Mouse (Mus musculus) limb, embryonic 15.5 days (tissue): ENCODE results near the gene Numb. TPM values are rescaled to one million over a fixed set of nuclear protein-coding genes. Genes with fewer than 3 reads are reported as not detected.

ENCODE experiments used
- ATAC-seq: fragments of 200-750 bp; cut with Nextera tagmentation; 2 replicates; pipeline ENCODE4 v1.8.0; 2017; ENCODE audit warnings: low read depth, moderate TSS enrichment; ENCODE audit not compliant: insufficient number of reproducible peaks, low FRiP score, low TSS enrichment
- H3K27ac ChIP-seq: fragments of 300-500 bp; sonication (generic); 2 replicates; pipeline ENCODE4 v1.5.1; 2015; ENCODE audit warnings: moderate library complexity, mild to moderate bottlenecking, inconsistent platforms
- H3K27me3 ChIP-seq: fragments of 300-500 bp; sonication (generic); 2 replicates; pipeline ENCODE4 v1.6.1; 2015; ENCODE audit warnings: inconsistent platforms
- H3K36me3 ChIP-seq: fragments of 300-500 bp; sonication (generic); 2 replicates; pipeline ENCODE4 v1.6.1; 2015; ENCODE audit warnings: inconsistent platforms
- H3K4me1 ChIP-seq: fragments of 300-500 bp; sonication (generic); 2 replicates; pipeline ENCODE4 v1.6.1; 2015; ENCODE audit warnings: inconsistent platforms
- H3K4me2 ChIP-seq: fragments of 300-500 bp; sonication (generic); 2 replicates; pipeline ENCODE4 v1.6.1; 2015; ENCODE audit warnings: mild to moderate bottlenecking, inconsistent platforms
- H3K4me3 ChIP-seq: fragments of 300-500 bp; sonication (generic); 2 replicates; pipeline ENCODE4 v1.5.1; 2015; ENCODE audit warnings: mild to moderate bottlenecking, inconsistent platforms
- H3K9ac ChIP-seq: fragments of 300-500 bp; sonication (generic); 2 replicates; pipeline ENCODE4 v1.6.1; 2015; ENCODE audit warnings: inconsistent platforms
- H3K9me3 ChIP-seq: fragments of 300-500 bp; sonication (generic); 2 replicates; pipeline ENCODE4 v1.6.1; 2016; ENCODE audit warnings: inconsistent platforms
- WGBS: fragments of 180-500 bp; shearing (Covaris S2); methylation state at CpG from one replicate; pipeline ENCODE4 v1.1.7; 2015; 5-methylcytosine and 5-hydroxymethylcytosine counted together
- polyA plus RNA-seq: library from polyadenylated mRNA; unstranded; fragments of >200 nt; fragmentation: Nextera tagmentation; extraction: Ambion mirVana; gene quantifications from 2 replicates; pipeline ENCODE4 v1.2.1, GENCODE M21; 2015

Gene Numb
- polyA plus RNA-seq, 1 experiment from 2014 or later = 37.5 TPM

GRCm38 (mm10) chr12:83875097-83875496, 46.6 kb downstream of the Numb start:
- Histone ChIP-seq H3K36me3 (peaks cover 8% of the 10 kb centered on the region; the same call in 1 of the 2 replicates), H3K9me3 (no peaks in the 10 kb centered on the region), H3K4me2 (no peak overlapping the region), H3K9ac (no peak overlapping the region), H3K4me1 (no peaks in the 10 kb centered on the region), H3K4me3 (no peak overlapping the region), H3K27ac (no peak overlapping the region), H3K27me3 (no peaks in the 10 kb centered on the region)
- no peak for ATAC-seq
- 89% methylated on average over 2 of the region's 2 CpGs for WGBS

DNA sequence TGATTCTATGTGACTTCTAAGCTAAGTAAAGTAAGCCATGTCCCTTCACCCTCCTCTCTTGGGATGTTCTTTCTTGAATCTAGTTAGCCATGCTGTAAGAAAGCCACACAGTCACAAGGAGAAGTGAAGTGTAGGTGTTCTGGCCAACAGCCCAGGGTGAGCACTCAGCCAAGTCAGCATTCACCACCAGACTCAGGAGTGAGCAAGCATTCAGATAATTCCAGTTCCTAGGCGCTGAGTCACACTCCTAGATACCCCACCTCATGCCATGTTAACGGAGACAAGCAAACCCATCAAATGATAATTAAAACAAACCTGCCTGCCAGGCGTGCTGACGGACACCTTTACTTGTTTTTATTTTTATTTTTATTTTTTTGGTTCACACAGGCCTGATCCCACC, 47.1 kb downstream of the Numb start:
- Histone ChIP-seq H3K9ac (no peak overlapping the region), H3K4me3 (no peak overlapping the region), H3K4me2 (no peak overlapping the region), H3K36me3 (peaks cover 10% of the 10 kb centered on the region; the same call in 1 of the 2 replicates), H3K27ac (no peak overlapping the region), H3K4me1 (no peaks in the 10 kb centered on the region), H3K9me3 (no peaks in the 10 kb centered on the region), H3K27me3 (no peaks in the 10 kb centered on the region)
- WGBS = 89% methylated on average over 4 of the region's 4 CpGs
- no peak for ATAC-seq

- Histone ChIP-seq H3K4me1 (no peaks in the 10 kb centered on the region), H3K27me3 (no peaks in the 10 kb centered on the region), H3K36me3 (peaks cover 2% of the 10 kb centered on the region; the same call in 1 of the 2 replicates), H3K9me3 (no peaks in the 10 kb centered on the region), H3K9ac (no peak overlapping the region), H3K4me2 (no peak overlapping the region), H3K4me3 (no peak overlapping the region), H3K27ac (no peak overlapping the region)
- ATAC-seq = no peak
- 90% methylated on average over 1 of the region's 1 CpGs for WGBS
Measured at GRCm38 (mm10) chr12:83864501-83864900, 57.2 kb downstream of the Numb start.

GRCm38 (mm10) chr12:83861880-83862279, 59.9 kb downstream of the Numb start:
- Histone ChIP-seq H3K4me3 (no peak overlapping the region), H3K4me2 (no peak overlapping the region), H3K36me3 (peaks cover 4% of the 10 kb centered on the region), H3K27ac (no peak overlapping the region), H3K9ac (no peak overlapping the region), H3K4me1 (no peaks in the 10 kb centered on the region), H3K27me3 (no peaks in the 10 kb centered on the region), H3K9me3 (no peaks in the 10 kb centered on the region)
- no peak for ATAC-seq
- WGBS = 88% methylated on average over 3 of the region's 3 CpGs

DNA sequence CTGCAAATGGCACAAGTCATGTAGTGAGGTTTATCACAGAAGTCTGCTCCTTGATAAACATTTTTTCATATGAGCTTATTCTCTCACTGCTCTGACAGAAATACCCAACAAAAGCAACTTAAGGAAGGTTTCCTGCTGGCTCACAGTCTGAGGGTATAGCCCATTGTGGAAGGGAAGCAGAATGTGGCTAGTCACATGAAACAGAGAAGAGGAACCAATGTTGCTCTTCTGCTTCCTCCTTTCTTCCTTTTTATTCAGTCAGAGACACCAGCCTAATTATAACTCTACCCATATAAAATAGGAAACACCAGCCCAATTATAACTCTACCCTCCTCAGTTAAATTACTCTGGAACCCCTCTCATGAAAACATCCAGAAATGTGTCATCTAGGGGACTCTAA, 61.0 kb downstream of the Numb start:
- Histone ChIP-seq H3K9ac (no peak overlapping the region), H3K27me3 (no peaks in the 10 kb centered on the region), H3K27ac (no peak overlapping the region), H3K4me2 (no peak overlapping the region), H3K4me1 (peaks cover 5% of the 10 kb centered on the region; the same call in 1 of the 2 replicates), H3K9me3 (no peaks in the 10 kb centered on the region), H3K36me3 (peaks cover 4% of the 10 kb centered on the region), H3K4me3 (no peak overlapping the region)
- ATAC-seq = no peak

- Histone ChIP-seq H3K36me3 (peaks cover 4% of the 10 kb centered on the region), H3K4me3 (no peak overlapping the region), H3K27ac (no peak overlapping the region), H3K9me3 (no peaks in the 10 kb centered on the region), H3K27me3 (no peaks in the 10 kb centered on the region), H3K9ac (no peak overlapping the region), H3K4me1 (peaks cover 5% of the 10 kb centered on the region; the same call in 1 of the 2 replicates), H3K4me2 (no peak overlapping the region)
- ATAC-seq = no peak
- 80% methylated on average over 2 of the region's 2 CpGs for WGBS
Measured at GRCm38 (mm10) chr12:83858052-83858451, 63.7 kb downstream of the Numb start.

- no peak for ATAC-seq
- 82% methylated on average over 1 of the region's 1 CpGs for WGBS
- peaks cover 4% of the 10 kb centered on the region for H3K36me3 ChIP-seq
Measured at GRCm38 (mm10) chr12:83855211-83855610, 66.5 kb downstream of the Numb start.

DNA sequence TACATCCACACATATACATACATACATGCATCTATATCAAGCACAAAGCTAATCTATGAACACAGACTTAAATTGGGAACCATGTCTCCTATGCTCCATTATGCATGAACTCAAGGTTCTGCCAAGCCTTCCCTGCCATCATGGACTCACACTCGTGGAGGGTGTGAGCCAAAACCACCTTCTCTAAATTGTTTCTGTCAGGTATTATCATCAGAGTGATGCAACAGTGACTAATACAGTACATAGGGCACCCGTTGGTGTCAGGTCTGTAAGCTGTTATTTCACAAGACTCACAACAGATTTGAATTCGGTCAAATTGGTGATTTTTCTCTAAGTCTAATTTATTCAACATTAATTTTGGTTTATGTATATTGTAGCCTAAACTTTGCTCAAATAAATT, 67.5 kb downstream of the Numb start:
- Histone ChIP-seq H3K4me1 (peaks cover 5% of the 10 kb centered on the region; the same call in 1 of the 2 replicates), H3K9ac (no peak overlapping the region), H3K27me3 (no peaks in the 10 kb centered on the region), H3K4me3 (no peak overlapping the region), H3K9me3 (no peaks in the 10 kb centered on the region), H3K4me2 (no peak overlapping the region), H3K36me3 (peaks cover 2% of the 10 kb centered on the region; the same call in 1 of the 2 replicates), H3K27ac (no peak overlapping the region)
- ATAC-seq = no peak
- 84% methylated on average over 3 of the region's 3 CpGs for WGBS

More at GRCm38 (mm10) chr12:83855211-83855610, 66.5 kb downstream of the Numb start:
- no peaks in the 10 kb centered on the region for H3K27me3 ChIP-seq
- no peaks in the 10 kb centered on the region for H3K9me3 ChIP-seq
- H3K4me3 ChIP-seq = no peak overlapping the region
- H3K27ac ChIP-seq = no peak overlapping the region
- no peak overlapping the region for H3K9ac ChIP-seq
- H3K4me2 ChIP-seq = no peak overlapping the region
- peaks cover 5% of the 10 kb centered on the region; the same call in 1 of the 2 replicates for H3K4me1 ChIP-seq

DNA sequence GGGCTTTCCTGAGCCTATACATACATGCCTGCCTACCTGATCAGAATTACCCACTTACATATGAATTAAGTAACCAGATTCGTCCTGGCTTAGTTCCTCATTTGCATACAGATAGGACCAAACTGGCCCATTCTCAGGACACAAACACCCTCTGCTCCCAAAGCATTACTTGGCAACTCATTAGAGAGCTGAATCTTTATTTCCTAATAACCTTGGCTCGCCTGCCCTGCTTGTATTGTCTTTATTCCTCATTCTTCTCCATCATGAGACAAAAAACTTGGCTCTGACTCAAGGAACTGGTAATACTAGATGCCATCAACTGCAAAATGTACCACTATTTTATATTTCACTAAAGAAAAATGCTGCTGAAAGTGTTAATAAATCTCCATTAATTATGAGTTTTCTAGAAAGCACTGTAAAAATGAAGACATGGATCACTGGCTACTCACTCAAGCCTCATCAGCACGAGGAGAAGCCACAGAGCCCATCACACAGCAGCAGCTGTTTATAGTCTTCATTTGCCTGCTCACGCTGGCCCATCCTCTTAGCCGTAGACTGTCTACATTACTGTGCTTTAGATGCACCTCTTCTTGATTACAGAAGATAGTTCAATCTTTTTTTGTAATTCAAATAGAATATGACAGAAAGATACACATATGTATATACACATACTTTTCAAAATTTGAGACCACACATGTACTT, 69.1 kb downstream of the Numb start:
- WGBS = 76% methylated on average over 5 of the region's 5 CpGs
- Histone ChIP-seq H3K27me3 (no peaks in the 10 kb centered on the region), H3K36me3 (no peaks in the 10 kb centered on the region), H3K9me3 (no peaks in the 10 kb centered on the region), H3K9ac (no peak overlapping the region), H3K4me2 (no peak overlapping the region), H3K27ac (no peak overlapping the region), H3K4me3 (no peak overlapping the region), H3K4me1 (peaks cover 5% of the 10 kb centered on the region; the same call in 1 of the 2 replicates)
- ATAC-seq = no peak

GRCm38 (mm10) chr12:83850334-83850733, 71.4 kb downstream of the Numb start:
- Histone ChIP-seq H3K9me3 (no peaks in the 10 kb centered on the region), H3K9ac (no peak overlapping the region), H3K27ac (no peak overlapping the region), H3K4me2 (no peak overlapping the region), H3K36me3 (no peaks in the 10 kb centered on the region), H3K27me3 (no peaks in the 10 kb centered on the region), H3K4me3 (no peak overlapping the region), H3K4me1 (no peaks in the 10 kb centered on the region)
- ATAC-seq = no peak
- WGBS = 79% methylated on average over 4 of the region's 4 CpGs

- no peak overlapping the region for H3K4me3 ChIP-seq
- H3K36me3 ChIP-seq = no peaks in the 10 kb centered on the region
- H3K27me3 ChIP-seq = no peaks in the 10 kb centered on the region
- H3K9me3 ChIP-seq = no peaks in the 10 kb centered on the region
- ATAC-seq = 0 out of 2 replicates have a peak, but pooled peaks have one; percentile 35
- no peaks in the 10 kb centered on the region for H3K4me1 ChIP-seq
- WGBS = 90% methylated on average over 1 of the region's 1 CpGs
- H3K27ac ChIP-seq = no peak overlapping the region
- no peak overlapping the region for H3K9ac ChIP-seq
- no peak overlapping the region for H3K4me2 ChIP-seq
Measured at GRCm38 (mm10) chr12:83848595-83849231, 73.0 kb downstream of the Numb start.

DNA sequence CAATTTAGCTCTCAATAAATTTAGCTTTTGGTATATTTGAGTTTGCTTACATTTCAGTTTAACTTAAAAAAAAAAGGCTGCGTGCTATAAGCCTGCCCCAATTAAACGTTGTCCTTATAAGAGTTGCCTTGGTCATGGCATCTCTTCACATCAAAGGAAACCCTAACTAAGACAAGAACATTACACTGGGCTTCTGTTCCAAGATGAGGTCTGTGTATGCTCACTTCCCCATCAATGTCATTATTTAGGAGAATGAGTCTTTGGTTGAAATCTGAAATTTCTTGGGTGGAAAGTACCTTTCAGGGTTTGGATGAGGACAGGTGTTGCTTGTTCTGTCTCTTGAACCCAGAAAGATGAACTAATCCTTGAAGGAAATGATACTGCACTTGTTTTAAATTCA, 73.9 kb downstream of the Numb start:
- 86% methylated on average over 2 of the region's 2 CpGs for WGBS
- H3K4me2 ChIP-seq = no peak overlapping the region
- H3K4me1 ChIP-seq = no peaks in the 10 kb centered on the region
- no peak overlapping the region for H3K27ac ChIP-seq
- no peak overlapping the region for H3K4me3 ChIP-seq
- H3K36me3 ChIP-seq = no peaks in the 10 kb centered on the region
- H3K27me3 ChIP-seq = no peaks in the 10 kb centered on the region
- no peak for ATAC-seq
- no peak overlapping the region for H3K9ac ChIP-seq
- H3K9me3 ChIP-seq = no peaks in the 10 kb centered on the region
